Mouse (Mus musculus): ENCODE results near the gene Enthd1. TPM values are rescaled to one million over a fixed set of nuclear protein-coding genes. Genes with fewer than 3 reads are reported as not detected.

The Enthd1 gene
- total and polyA plus RNA-seq, 3 experiments, result not detected

DNA sequence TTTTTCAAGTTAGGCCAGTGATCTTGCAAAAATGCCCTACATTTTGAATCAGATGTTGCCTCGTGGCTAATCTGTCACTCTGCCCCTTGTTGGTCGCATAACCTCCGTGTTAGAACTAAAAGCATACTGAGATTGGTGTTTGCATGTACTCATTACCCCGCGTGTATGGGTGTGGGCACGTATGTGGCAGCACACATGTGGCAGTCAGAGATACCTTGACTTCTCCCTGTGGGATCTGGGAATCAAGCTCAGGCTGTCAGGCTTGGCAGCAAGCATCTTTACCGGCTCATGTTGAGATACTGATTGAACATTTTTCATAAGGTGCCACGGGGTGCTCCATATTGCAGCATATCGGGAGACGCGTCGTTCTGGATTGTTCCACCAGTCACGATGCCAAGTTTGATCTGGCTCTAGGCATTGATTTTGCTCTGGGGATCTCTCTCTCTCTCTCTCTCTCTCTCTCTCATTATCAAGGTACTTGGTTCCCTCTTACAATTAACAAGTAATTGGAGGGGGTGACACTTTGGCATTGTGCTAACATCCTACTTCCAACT is 10.9 kb upstream of the Enthd1 start:
- in situ Hi-C loops (cut with MboI; ENCODE audit: low pct_ligation_motif_present, low pct_unique_long_range_greater_than_20kb, low sequenced_read_pairs), result no loop called here
- TF ChIP-seq JUN (IDR thresholded peaks at IDR 0.05; ENCODE audit: insufficient read depth, low read depth, low read length) (no peak), RCOR1 (conservative IDR thresholded peaks at IDR 0.05; ENCODE audit: low read depth, low read length) (no peak), HCFC1 (IDR thresholded peaks at IDR 0.05; ENCODE audit: low read depth, low read length) (no peak), CHD2 (IDR thresholded peaks at IDR 0.05; ENCODE audit: low read length) (no peak), SMC3 (IDR thresholded peaks at IDR 0.05; ENCODE audit: low read depth, low read length) (no peak), MAZ (IDR thresholded peaks at IDR 0.05; ENCODE audit: low read depth, low read length) (no peak), RAD21 (IDR thresholded peaks at IDR 0.05; ENCODE audit: low read depth, low read length) (no peak), IRF4 (IDR thresholded peaks at IDR 0.05; ENCODE audit: low read depth, low read length) (no peak), SIN3A (IDR thresholded peaks at IDR 0.05; ENCODE audit: low read length) (no peak), TCF12 (IDR thresholded peaks at IDR 0.05; ENCODE audit: low read depth, low read length) (no peak), MYC (IDR thresholded peaks at IDR 0.05; ENCODE audit: low read depth, low read length) (no peak), GABPA (IDR thresholded peaks at IDR 0.05; ENCODE audit: insufficient replicate concordance, low read depth, low read length) (no peak), MAX (IDR thresholded peaks at IDR 0.05; ENCODE audit: low read length) (no peak), JUND (conservative IDR thresholded peaks at IDR 0.05; ENCODE audit: low read depth, low read length) (no peak), ELF1 (IDR thresholded peaks at IDR 0.05; ENCODE audit: low read depth, low read length) (no peak), POLR2AphosphoS2 (IDR thresholded peaks at IDR 0.05; ENCODE audit: low read depth, low read length) (no peak), E2F4 (IDR thresholded peaks at IDR 0.05; ENCODE audit: insufficient replicate concordance, low read depth, low read length) (no peak), ETS1 (conservative IDR thresholded peaks at IDR 0.05; ENCODE audit: low read depth, low read length) (no peak), POLR2A (IDR thresholded peaks at IDR 0.05; ENCODE audit: low read depth, low read length) (no peak)
- no peak overlapping the region for H3K27ac ChIP-seq (ENCODE audit: insufficient read depth, low read depth)
- no peak for DNase-seq (ENCODE audit: extremely low read depth)
- H3K4me1 ChIP-seq (ENCODE audit: control insufficient read depth in 1 of 2, insufficient read depth in 2 of 2), result peaks cover 5 to 48% of the 10 kb centered on the region in 2 experiments
- H3K4me3 ChIP-seq (replicated peaks in 1 of 3; ENCODE audit: low read depth in 2 of 3, low read length in 2 of 3, poor library complexity in 1 of 3), result no peak overlapping the region
- peaks cover 2% of the 10 kb centered on the region for H3K27me3 ChIP-seq (replicated peaks)
- dilution Hi-C loops (cut with MboI; ENCODE audit: extremely low pct_ligation_motif_present, extremely low pct_unique_long_range_greater_than_20kb, low sequenced_read_pairs), result no loop called here
- no peaks in the 10 kb centered on the region for H3K36me3 ChIP-seq (replicated peaks in 1 of 2; ENCODE audit: control insufficient read depth in 1 of 2, insufficient read depth in 1 of 2, low read length in 1 of 2)
- H3K79me2 ChIP-seq (replicated peaks; ENCODE audit: control insufficient read depth, extremely low read depth, insufficient read depth, poor library complexity, severe bottlenecking), result no peaks in the 10 kb centered on the region
- H3K9me3 ChIP-seq (replicated peaks; ENCODE audit: low read length), result no peaks in the 10 kb centered on the region
- H3K4me2 ChIP-seq (ENCODE audit: insufficient read depth, low read depth, poor library complexity, severe bottlenecking), result no peak overlapping the region
- no peak overlapping the region for H3K9ac ChIP-seq (ENCODE audit: insufficient read depth, low read depth)

GRCm38 (mm10) chr15:80574211-80575040 is 9.5 kb upstream of the Enthd1 start:
- H3K36me3 ChIP-seq (replicated peaks in 1 of 2; ENCODE audit: control insufficient read depth in 1 of 2, insufficient read depth in 1 of 2, low read length in 1 of 2), result no peaks in the 10 kb centered on the region
- DNase-seq (ENCODE audit: extremely low read depth), result no peak
- dilution Hi-C loops (cut with MboI; ENCODE audit: extremely low pct_ligation_motif_present, extremely low pct_unique_long_range_greater_than_20kb, low sequenced_read_pairs) (no loop called here), in situ Hi-C loops (cut with MboI; ENCODE audit: low pct_ligation_motif_present, low pct_unique_long_range_greater_than_20kb, low sequenced_read_pairs) (no loop called here)
- no peak for TF ChIP-seq USF2 (conservative IDR thresholded peaks at IDR 0.05; ENCODE audit: low read depth, low read length)
- TF ChIP-seq RCOR1 (conservative IDR thresholded peaks at IDR 0.05; ENCODE audit: low read depth, low read length), result no peak
- TF ChIP-seq NRF1 (IDR thresholded peaks at IDR 0.05; ENCODE audit: low read depth, low read length), result no peak
- no peak for TF ChIP-seq KAT2A (IDR thresholded peaks at IDR 0.05; ENCODE audit: insufficient replicate concordance, low read length)
- no peak for TF ChIP-seq CHD2 (IDR thresholded peaks at IDR 0.05; ENCODE audit: low read length)
- TF ChIP-seq CHD1 (IDR thresholded peaks at IDR 0.05; ENCODE audit: low read depth, low read length), result no peak
- no peak for TF ChIP-seq POLR2A (IDR thresholded peaks at IDR 0.05; ENCODE audit: low read depth, low read length)
- TF ChIP-seq PAX5 (IDR thresholded peaks at IDR 0.05; ENCODE audit: low read length), result no peak
- TF ChIP-seq SMC3 (IDR thresholded peaks at IDR 0.05; ENCODE audit: low read depth, low read length), result no peak
- no peak for TF ChIP-seq ELF1 (IDR thresholded peaks at IDR 0.05; ENCODE audit: low read depth, low read length)
- TF ChIP-seq MYC (IDR thresholded peaks at IDR 0.05; ENCODE audit: low read depth, low read length), result no peak
- TF ChIP-seq ZNF384 (IDR thresholded peaks at IDR 0.05; ENCODE audit: low read depth, low read length), result no peak
- TF ChIP-seq JUN (IDR thresholded peaks at IDR 0.05; ENCODE audit: insufficient read depth, low read depth, low read length), result no peak
- TF ChIP-seq IRF4 (IDR thresholded peaks at IDR 0.05; ENCODE audit: low read depth, low read length), result no peak
- no peaks in the 10 kb centered on the region for H3K79me2 ChIP-seq (replicated peaks; ENCODE audit: control insufficient read depth, extremely low read depth, insufficient read depth, poor library complexity, severe bottlenecking)
- H3K27ac ChIP-seq (ENCODE audit: insufficient read depth, low read depth), result no peak overlapping the region
- H3K27me3 ChIP-seq (replicated peaks), result peaks cover 2% of the 10 kb centered on the region
- H3K9me3 ChIP-seq (replicated peaks; ENCODE audit: low read length), result no peaks in the 10 kb centered on the region
- no peak overlapping the region for H3K9ac ChIP-seq (ENCODE audit: insufficient read depth, low read depth)
- H3K4me3 ChIP-seq (replicated peaks in 1 of 3; ENCODE audit: low read depth in 2 of 3, low read length in 2 of 3, poor library complexity in 1 of 3), result no peak overlapping the region
- no peak overlapping the region for H3K4me2 ChIP-seq (ENCODE audit: insufficient read depth, low read depth, poor library complexity, severe bottlenecking)
- H3K4me1 ChIP-seq (ENCODE audit: control insufficient read depth in 1 of 2, insufficient read depth in 2 of 2), result peaks cover 0 to 38% of the 10 kb centered on the region in 2 experiments; a peak in 2 of 4 replicates

Data from CH12.LX (cell line).